Mouse (Mus musculus) brown adipose tissue, adult 24 weeks (tissue): ENCODE results near the gene Atp11a. TPM values are rescaled to one million over a fixed set of nuclear protein-coding genes. Genes with fewer than 3 reads are reported as not detected.
A peak's percentile ranks its signal among the peaks of the same experiment; 100 is the strongest.

Experiments
- H3K27ac ChIP-seq: fragments of 200-500 bp; replicated peaks from 2 replicates; pipeline ENCODE4 v1.5.1; 2012; ENCODE audit warnings: low read depth, mild to moderate bottlenecking, low read length
- H3K4me1 ChIP-seq: fragments of 200-500 bp; 2 replicates; pipeline ENCODE4 v1.6.1; 2012; ENCODE audit warnings: low read length, mixed read lengths; ENCODE audit not compliant: control insufficient read depth, insufficient read depth, insufficient read length
- H3K4me3 ChIP-seq: fragments of 200-500 bp; 2 replicates; pipeline ENCODE4 v1.5.1; 2012; ENCODE audit warnings: low read depth, mild to moderate bottlenecking, low read length, moderate library complexity; ENCODE audit not compliant: insufficient read depth
- polyA plus RNA-seq: library from polyadenylated mRNA; stranded (reverse); fragments of >200 nt; gene quantifications from 2 replicates; pipeline ENCODE4 v1.2.4, GENCODE M21; 2012; ENCODE audit not compliant: missing spikeins, insufficient read depth, insufficient read length

Atp11a gene
- polyA plus RNA-seq, 1 experiment: 7.4 TPM

GRCm38 (mm10) chr8:12757231-12757940, 572 bp downstream of the Atp11a start:
- peak overlapping the region; percentile 91 for H3K4me3 ChIP-seq
- no peak overlapping the region for H3K27ac ChIP-seq
- H3K4me1 ChIP-seq: peaks cover 3% of the 10 kb centered on the region

- Histone ChIP-seq H3K4me1 (no peaks in the 10 kb centered on the region; the same call in 1 of the 2 replicates), H3K27ac (no peak overlapping the region), H3K4me3 (no peak overlapping the region)
These were observed 3.1 kb downstream of the Atp11a start for GRCm38 (mm10) chr8:12759963-12760362.

GRCm38 (mm10) chr8:12761873-12762272, 5.1 kb downstream of the Atp11a start:
- H3K4me1 ChIP-seq: no peaks in the 10 kb centered on the region; the same call in 1 of the 2 replicates
- no peak overlapping the region for H3K4me3 ChIP-seq
- H3K27ac ChIP-seq: no peak overlapping the region

DNA sequence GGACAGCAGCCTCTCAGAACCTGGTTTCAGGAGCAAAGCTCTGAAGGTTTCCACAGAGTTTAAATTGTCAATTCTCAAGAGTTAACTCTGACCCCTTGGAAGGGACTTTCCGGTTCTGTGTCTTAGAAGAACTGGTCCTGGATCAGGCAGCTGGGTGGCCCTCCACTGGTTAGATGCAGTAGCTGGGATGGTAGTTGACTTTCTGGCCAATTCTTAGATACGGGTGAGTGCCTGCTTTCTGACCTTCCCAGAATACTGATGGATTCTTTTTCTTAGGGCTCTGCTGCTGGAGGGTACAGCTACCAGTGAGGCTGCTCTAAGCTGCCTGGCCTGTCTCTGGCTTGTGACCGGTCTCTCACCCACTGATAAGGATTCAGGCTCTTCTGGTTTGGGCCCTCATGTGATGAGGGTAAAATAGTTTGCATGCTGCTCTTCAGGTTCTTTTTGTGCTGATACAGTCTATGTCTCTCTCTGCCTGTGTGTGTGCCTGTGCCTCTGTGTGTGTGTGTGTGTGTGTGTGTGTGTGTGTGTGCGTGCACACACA, 6.8 kb downstream of the Atp11a start:
- no peaks in the 10 kb centered on the region for H3K4me1 ChIP-seq
- no peak overlapping the region for H3K27ac ChIP-seq
- no peak overlapping the region for H3K4me3 ChIP-seq

DNA sequence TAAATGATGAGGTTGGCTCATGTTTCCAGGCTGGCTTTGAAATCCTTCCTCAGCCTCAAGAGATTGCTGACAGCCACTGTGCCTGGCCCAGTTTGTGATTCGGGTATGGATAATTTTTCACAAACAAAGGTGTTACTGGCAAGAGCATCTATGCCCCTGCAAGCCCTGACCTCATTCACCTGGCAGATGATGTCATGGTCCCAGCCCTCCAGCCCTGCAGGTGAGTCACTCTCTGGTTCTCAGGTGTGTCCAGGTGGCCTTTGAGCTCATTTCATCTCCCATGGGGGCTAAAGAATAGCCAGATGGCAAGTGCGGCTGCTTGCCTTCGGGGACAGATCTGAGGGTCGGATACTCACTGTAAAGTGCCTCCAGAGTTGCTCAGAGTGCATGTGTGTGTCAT, 8.2 kb downstream of the Atp11a start:
- H3K4me1 ChIP-seq: no peaks in the 10 kb centered on the region
- H3K27ac ChIP-seq: no peak overlapping the region
- H3K4me3 ChIP-seq: no peak overlapping the region

DNA sequence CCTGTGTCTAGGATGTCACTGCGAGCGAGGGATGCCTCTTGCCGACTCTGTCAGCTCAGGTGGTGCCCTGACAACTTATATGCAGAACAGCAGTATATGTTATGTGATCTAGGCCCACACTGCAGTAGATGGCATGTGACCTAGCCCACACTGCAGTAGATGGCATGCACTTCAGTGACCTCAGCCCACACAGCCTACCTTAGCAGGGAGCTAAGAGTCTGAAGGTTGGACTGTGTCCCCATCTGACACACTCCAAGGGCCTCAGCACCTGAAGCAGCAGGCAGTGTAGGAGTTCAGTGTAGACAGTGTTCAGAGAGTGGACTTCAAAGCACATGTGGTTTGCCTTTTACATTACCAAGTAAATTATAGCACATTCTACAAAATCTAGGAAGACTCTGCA, 10.4 kb downstream of the Atp11a start:
- no peak overlapping the region for H3K27ac ChIP-seq
- peaks cover 4% of the 10 kb centered on the region for H3K4me1 ChIP-seq
- H3K4me3 ChIP-seq: no peak overlapping the region

GRCm38 (mm10) chr8:12768747-12769146, 11.9 kb downstream of the Atp11a start:
- Histone ChIP-seq H3K4me1 (peaks cover 7% of the 10 kb centered on the region), H3K4me3 (no peak overlapping the region), H3K27ac (no peak overlapping the region)

GRCm38 (mm10) chr8:12769296-12769695, 12.5 kb downstream of the Atp11a start:
- Histone ChIP-seq H3K27ac (no peak overlapping the region), H3K4me3 (no peak overlapping the region), H3K4me1 (peaks cover 7% of the 10 kb centered on the region)

DNA sequence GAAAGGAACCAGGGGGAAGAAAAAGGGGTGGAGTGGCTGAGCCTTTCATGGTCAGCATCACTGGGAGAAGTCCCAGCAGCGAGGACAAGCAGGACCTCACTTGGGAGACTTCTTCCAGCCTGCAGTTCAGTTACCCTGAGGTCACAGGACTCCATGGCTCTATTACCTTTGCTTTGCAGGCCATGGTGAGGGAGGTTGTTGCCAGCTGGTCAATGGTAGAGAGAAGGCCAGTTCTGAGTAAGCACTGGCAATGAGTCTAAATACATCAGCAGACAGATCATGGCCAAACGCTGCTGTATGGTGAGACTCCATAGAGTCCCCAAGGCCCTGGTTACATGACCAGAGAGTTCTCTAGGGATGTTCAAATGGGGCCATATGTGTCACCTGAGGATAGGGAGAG, 15.5 kb downstream of the Atp11a start:
- Histone ChIP-seq H3K4me3 (no peak overlapping the region), H3K4me1 (peaks cover 7% of the 10 kb centered on the region), H3K27ac (no peak overlapping the region)

DNA sequence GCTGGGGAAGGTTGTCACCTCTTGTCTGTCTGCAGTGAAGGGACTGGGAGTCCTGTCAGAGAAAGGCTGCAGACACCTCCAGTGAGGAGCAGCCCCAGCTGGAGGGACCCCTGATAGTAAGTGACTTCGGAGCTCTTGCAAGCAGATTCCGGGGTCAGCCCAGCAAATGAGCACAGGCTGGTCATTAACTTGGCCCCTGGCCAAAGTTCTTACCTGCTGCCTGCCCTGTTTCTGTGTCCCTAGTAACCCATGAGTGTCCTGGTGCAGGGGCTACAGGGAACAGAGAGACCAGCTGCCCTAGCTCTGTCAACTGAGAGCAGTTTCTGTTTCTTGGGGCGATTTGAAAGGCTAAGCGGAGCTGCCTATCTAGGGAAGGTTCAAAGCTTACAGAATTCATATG, 17.1 kb downstream of the Atp11a start:
- no peak overlapping the region for H3K27ac ChIP-seq
- H3K4me1 ChIP-seq: peaks cover 7% of the 10 kb centered on the region
- no peak overlapping the region for H3K4me3 ChIP-seq

DNA sequence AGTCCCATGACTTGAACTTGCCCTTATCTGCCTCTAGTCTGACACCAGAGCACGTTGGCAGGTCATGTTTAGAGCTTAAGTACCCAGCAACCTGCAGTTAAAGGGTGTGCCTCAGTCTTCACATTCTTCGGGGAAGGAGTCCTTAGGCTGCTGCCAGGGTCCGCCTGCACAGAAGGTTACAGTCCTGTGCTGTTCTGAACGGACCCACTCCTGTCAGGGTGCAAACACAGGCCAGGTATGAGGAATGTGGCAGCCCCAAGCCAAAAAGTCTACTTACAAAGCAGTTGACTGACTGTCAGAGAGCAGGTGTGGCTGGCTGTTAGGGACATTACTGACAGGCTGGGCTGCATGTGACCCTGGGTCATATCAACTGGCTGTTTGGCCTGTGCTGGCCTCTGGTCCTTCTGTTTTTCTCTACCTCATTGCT, 18.1 kb downstream of the Atp11a start:
- H3K4me3 ChIP-seq: no peak overlapping the region
- peaks cover 7% of the 10 kb centered on the region for H3K4me1 ChIP-seq
- no peak overlapping the region for H3K27ac ChIP-seq

GRCm38 (mm10) chr8:12775302-12775975, 18.6 kb downstream of the Atp11a start:
- Histone ChIP-seq H3K4me1 (peaks cover 7% of the 10 kb centered on the region), H3K27ac (no peak overlapping the region), H3K4me3 (no peak overlapping the region)

DNA sequence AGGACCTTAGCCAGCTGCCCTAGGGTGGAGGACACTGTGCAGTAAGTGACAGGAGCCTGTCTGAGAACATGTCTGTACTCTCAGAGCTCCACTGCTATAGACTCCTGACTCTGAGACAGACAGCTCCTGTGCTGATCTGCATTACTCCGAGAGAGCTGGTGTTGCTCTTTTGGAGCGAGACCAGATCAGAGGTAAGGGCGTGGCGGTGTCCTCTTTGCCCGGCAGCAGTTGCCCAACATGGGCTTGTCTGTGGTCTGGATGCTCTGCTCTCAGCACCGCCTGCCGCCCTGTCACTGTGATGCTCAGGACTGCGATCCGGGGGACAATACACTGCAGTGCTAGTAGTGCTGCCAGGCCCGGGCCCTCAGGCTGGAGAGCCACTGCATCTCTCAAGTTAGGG, 19.4 kb downstream of the Atp11a start:
- H3K4me3 ChIP-seq: no peak overlapping the region

GRCm38 (mm10) chr8:12777171-12777570, 20.4 kb downstream of the Atp11a start:
- Histone ChIP-seq H3K27ac (no peak overlapping the region), H3K4me1 (peaks cover 3% of the 10 kb centered on the region), H3K4me3 (no peak overlapping the region)

More for the DNA sequence above, 19.4 kb downstream of the Atp11a start:
- H3K27ac ChIP-seq: no peak overlapping the region
- H3K4me1 ChIP-seq: peaks cover 7% of the 10 kb centered on the region

GRCm38 (mm10) chr8:12779541-12779940, 22.7 kb downstream of the Atp11a start:
- Histone ChIP-seq H3K27ac (no peak overlapping the region), H3K4me1 (no peaks in the 10 kb centered on the region; the same call in none of the 2 replicates), H3K4me3 (no peak overlapping the region)

DNA sequence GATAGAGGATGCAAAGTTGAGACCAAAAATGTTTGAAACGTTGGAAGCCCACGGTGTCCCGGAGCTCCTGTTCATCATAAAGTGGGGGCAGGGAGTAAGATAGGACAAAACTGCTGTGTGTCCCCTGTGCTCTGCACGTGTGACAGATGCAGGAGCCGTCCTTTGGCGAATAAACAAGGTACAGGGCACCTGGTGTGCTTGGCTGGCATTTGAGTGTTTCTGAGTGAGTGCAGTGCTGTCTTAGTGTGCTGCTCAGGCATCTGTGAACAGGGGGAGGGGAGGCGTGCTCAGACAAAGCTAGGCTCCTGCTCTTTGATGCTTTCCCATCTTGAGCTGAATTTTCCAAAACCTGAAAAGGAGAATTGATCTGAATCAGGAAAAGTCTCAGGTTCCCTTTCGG, 28.7 kb downstream of the Atp11a start:
- H3K4me3 ChIP-seq: no peak overlapping the region
- no peaks in the 10 kb centered on the region for H3K4me1 ChIP-seq
- H3K27ac ChIP-seq: no peak overlapping the region
